Mouse (Mus musculus): Measurements from ENCODE around the gene Gm20388. TPM values are rescaled to one million over a fixed set of nuclear protein-coding genes. Genes with fewer than 3 reads are reported as not detected.

Gm20388 gene
- polyA plus RNA-seq, 1 experiment from 2014 or later, result not detected

DNA sequence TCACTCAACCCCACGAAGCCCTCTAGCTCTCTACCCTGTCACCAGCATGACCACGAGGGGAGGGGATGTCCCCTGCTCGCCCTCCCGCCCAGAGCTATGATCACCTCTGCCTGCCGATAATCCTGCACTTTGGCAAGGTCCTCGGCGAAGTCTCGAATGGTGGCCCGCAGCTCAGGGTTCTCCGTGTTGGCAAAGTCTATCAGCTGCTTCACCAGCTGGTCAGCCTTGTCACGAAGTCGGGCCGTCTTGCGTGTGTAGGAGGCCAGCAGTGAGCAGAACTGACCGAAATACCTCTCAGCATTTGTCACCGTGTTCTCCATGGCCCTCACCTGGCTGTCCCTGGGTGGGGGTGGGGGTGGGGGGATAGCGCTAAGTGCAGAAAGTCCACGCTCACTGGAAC lies 264.0 kb downstream of the Gm20388 start:
- H3K9me3 ChIP-seq, result no peaks in the 10 kb centered on the region
- H3K9ac ChIP-seq, result no peak overlapping the region
- H3K4me1 ChIP-seq, result peaks cover 32% of the 10 kb centered on the region
- H3K4me3 ChIP-seq, result no peak overlapping the region
- no peak overlapping the region for H3K4me2 ChIP-seq
- no peak overlapping the region for H3K27ac ChIP-seq
- no peak for ATAC-seq (ENCODE audit: insufficient number of reproducible peaks, insufficient read depth, low FRiP score, low TSS enrichment, low read depth)
- H3K27me3 ChIP-seq, result peaks cover 46% of the 10 kb centered on the region
- 40% methylated on average over 18 of the region's 18 CpGs for WGBS
- no peaks in the 10 kb centered on the region for H3K36me3 ChIP-seq

DNA sequence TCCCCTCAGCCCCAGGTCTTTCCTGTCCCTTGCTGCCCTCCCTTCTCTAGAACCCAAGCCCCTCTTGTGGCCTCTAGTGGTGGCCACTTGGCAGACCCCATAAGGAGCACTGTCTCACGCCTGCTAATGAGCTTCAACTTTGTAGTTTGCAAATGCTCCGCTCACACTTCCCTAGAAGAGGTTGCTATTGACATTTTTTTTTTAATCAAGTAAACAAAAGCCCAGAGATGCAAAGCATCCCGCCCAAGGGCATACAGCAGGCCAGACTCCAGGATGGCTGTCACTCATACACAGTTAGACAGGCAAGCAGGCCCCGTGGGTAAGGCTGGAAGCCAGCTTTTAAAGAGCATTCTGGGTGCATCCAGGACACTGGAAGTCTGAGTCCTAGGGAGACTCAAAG lies 266.0 kb downstream of the Gm20388 start:
- Histone ChIP-seq H3K36me3 (no peaks in the 10 kb centered on the region), H3K9me3 (no peaks in the 10 kb centered on the region), H3K4me3 (no peak overlapping the region), H3K27ac (no peak overlapping the region), H3K4me1 (peaks cover 39% of the 10 kb centered on the region), H3K9ac (0 out of 2 replicates have a peak overlapping the region, but pooled peaks have one; percentile 1), H3K27me3 (peaks cover 45% of the 10 kb centered on the region), H3K4me2 (no peak overlapping the region)
- ATAC-seq (ENCODE audit: insufficient number of reproducible peaks, insufficient read depth, low FRiP score, low TSS enrichment, low read depth), result no peak
- WGBS, result 22% methylated on average over 4 of the region's 4 CpGs

DNA sequence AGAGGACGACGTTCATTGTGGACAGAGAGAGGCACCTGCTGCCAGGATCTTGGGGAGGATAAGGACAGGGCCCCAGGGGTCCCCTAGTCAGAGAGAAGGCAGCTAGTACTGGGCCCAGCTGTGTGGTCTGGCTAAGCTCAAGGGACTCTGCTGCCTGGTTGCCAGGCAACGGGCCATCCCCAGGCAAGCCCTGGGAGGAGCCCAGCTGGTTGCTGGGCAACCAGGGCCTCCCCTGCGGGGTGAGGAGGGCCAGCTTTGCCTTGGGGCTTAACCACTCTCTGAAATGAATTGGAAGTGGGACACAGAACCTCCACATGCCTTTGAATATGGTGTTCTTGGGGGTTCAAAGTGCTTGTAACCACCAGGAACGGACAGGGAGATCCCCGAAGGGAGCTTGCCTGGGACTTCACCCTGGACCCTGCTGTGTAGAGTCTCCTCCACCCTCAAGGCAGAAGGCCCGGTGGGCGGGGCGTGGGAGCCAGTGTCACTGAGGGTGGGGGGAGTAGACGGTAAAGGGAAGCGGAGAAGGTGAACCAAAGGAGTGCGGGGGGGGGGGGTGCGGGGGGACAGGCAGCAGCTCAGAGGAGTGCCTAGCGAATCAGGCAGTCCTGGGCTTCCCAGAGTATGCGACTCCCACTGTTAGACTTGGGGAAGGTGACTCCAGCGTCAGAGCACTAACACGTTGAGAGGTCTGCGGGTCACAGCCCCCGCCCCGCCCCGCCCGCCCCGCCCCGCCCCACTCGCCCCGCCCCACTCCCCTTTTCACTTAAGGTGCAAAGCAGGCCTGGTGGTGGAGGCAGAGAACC lies 266.9 kb downstream of the Gm20388 start, which contains the start of gene Fam92b:
TSS of gene Fam92b (minus strand) at position 149 of the 806 bp plus-strand sequence.
- H3K4me2 ChIP-seq, result peak within 1 kb of the TSS; percentile 52

DNA sequence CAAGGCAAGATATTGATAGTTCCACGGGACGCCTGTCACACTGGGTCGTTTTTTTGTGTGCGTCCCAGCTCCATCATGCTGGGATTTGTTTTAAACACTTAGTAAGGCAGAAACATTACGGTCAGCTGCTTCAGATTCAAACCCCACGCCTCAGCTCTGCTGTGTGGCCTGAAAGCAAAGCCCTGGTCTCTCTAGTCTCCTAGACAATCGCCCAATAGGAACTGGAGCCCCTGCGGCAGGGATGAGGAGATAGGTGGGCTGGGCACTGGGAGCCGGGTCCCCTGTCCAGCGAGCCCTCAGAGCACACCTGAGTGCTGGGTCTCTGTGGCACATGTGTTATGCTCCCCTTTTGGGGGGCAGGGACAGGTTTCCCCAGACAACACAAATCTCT lies 267.5 kb downstream of the Gm20388 start:
- Histone ChIP-seq H3K4me3 (0 out of 2 replicates have a peak overlapping the region, but pooled peaks have one; percentile 10), H3K4me2 (peak overlapping the region; percentile 52)
- WGBS, result 6% methylated on average over 10 of the region's 10 CpGs

More for the DNA sequence above, 266.9 kb downstream of the Gm20388 start, which contains the start of gene Fam92b:
- Histone ChIP-seq H3K4me1 (peaks cover 39% of the 10 kb centered on the region), H3K36me3 (no peaks in the 10 kb centered on the region), H3K27me3 (peaks cover 45% of the 10 kb centered on the region), H3K4me3 (peak within 1 kb of the TSS; percentile 10; the same call in 1 of the 2 replicates), H3K27ac (0 out of 2 replicates have a peak within 1 kb of the TSS, but pooled peaks have one; percentile 3), H3K9ac (peak within 1 kb of the TSS; percentile 51; the same call in 1 of the 2 replicates), H3K9me3 (no peaks in the 10 kb centered on the region)
- peak; percentile 48 for ATAC-seq (ENCODE audit: insufficient number of reproducible peaks, insufficient read depth, low FRiP score, low TSS enrichment, low read depth)
- WGBS, result 0% methylated on average over 24 of the region's 26 CpGs

DNA sequence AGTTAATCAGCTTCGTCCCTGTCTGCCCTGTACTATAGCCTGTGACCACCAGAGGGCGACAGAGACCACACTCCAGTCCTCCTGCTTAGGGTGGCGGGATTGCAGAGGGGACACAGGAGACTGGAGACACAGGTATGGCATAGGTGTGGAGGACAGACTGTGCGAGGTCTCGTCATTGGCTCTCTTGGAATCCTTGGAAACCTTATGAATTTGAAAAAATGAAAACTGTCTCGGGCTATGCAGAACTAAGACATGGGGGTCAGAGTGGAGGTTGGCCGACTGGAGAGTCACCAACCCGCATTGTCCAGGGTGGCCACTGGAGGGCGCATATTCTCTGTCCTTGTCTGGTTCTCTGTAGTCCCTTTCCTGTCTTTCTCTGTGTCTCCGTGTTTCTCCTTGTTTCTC lies 268.4 kb downstream of the Gm20388 start:
- 0 out of 2 replicates have a peak, but pooled peaks have one; percentile 17 for ATAC-seq (ENCODE audit: insufficient number of reproducible peaks, insufficient read depth, low FRiP score, low TSS enrichment, low read depth)
- H3K9ac ChIP-seq, result no peak overlapping the region
- H3K9me3 ChIP-seq, result no peaks in the 10 kb centered on the region
- peak overlapping the region; percentile 27 for H3K4me3 ChIP-seq
- peaks cover 40% of the 10 kb centered on the region for H3K4me1 ChIP-seq
- H3K27ac ChIP-seq, result peak overlapping the region; percentile 51; the same call in 1 of the 2 replicates
- H3K4me2 ChIP-seq, result peak overlapping the region; percentile 57
- H3K36me3 ChIP-seq, result no peaks in the 10 kb centered on the region
- peaks cover 44% of the 10 kb centered on the region for H3K27me3 ChIP-seq
- WGBS, result 0% methylated on average over 10 of the region's 10 CpGs

More for the DNA sequence above, 267.5 kb downstream of the Gm20388 start:
- Histone ChIP-seq H3K9ac (peak overlapping the region; percentile 51; the same call in 1 of the 2 replicates), H3K9me3 (no peaks in the 10 kb centered on the region), H3K27me3 (peaks cover 45% of the 10 kb centered on the region), H3K4me1 (peaks cover 39% of the 10 kb centered on the region), H3K27ac (no peak overlapping the region), H3K36me3 (no peaks in the 10 kb centered on the region)
- ATAC-seq (ENCODE audit: insufficient number of reproducible peaks, insufficient read depth, low FRiP score, low TSS enrichment, low read depth), result no peak

DNA sequence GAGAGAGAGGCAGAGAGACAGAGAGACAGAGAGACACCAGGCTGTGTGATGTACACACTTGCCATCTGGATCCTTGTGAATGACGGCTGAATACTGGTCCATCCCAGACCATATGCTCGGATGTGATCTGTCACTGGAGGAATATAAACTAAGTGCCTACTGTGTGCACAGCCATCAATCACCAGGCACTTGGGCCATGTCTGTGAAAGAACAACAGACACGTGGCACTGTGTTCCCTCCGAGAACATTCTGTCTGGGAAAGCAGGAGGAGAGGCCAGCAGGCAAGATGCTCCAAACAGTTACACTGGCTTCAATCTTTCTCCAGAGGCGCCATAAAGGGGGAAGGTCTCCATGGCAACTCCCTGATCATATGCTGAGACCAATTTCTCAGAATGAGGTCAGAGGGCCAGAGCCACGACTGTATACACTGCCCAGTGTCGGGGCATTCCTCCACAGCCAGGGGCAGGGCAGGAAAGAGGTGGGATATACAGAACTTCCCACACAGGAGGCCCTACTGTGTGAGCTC lies 269.9 kb downstream of the Gm20388 start:
- ATAC-seq (ENCODE audit: insufficient number of reproducible peaks, insufficient read depth, low FRiP score, low TSS enrichment, low read depth), result no peak
- WGBS, result 42% methylated on average over 7 of the region's 7 CpGs
- H3K4me1 ChIP-seq, result peaks cover 54% of the 10 kb centered on the region
- H3K4me2 ChIP-seq, result no peak overlapping the region
- H3K27me3 ChIP-seq, result peaks cover 29% of the 10 kb centered on the region
- H3K4me3 ChIP-seq, result no peak overlapping the region
- H3K9ac ChIP-seq, result no peak overlapping the region
- no peak overlapping the region for H3K27ac ChIP-seq
- no peaks in the 10 kb centered on the region for H3K36me3 ChIP-seq
- no peaks in the 10 kb centered on the region for H3K9me3 ChIP-seq

DNA sequence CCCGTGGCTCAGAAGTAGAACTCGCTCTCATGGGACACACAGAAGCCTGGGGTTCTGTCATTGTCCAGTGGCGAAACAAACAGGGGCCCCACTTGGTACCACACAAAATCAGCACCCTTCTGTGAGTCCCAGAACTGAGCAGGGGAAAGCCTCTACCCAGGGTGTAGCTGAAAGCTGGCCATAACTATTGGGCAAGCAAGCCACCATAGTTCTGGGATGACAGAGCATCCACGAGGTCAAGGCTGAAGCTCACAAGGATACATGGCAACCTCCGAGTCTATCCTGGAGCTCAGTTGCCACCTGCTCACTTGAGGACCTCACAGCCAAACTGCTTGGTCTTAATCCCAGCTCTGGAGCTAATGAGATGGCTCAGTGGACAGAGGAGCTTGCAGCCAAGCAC lies 270.6 kb downstream of the Gm20388 start:
- H3K36me3 ChIP-seq, result no peaks in the 10 kb centered on the region
- peaks cover 21% of the 10 kb centered on the region for H3K27me3 ChIP-seq
- H3K4me3 ChIP-seq, result no peak overlapping the region
- no peak overlapping the region for H3K4me2 ChIP-seq
- H3K9ac ChIP-seq, result no peak overlapping the region
- no peaks in the 10 kb centered on the region for H3K9me3 ChIP-seq
- peaks cover 62% of the 10 kb centered on the region for H3K4me1 ChIP-seq
- 86% methylated on average over 5 of the region's 5 CpGs for WGBS
- ATAC-seq (ENCODE audit: insufficient number of reproducible peaks, insufficient read depth, low FRiP score, low TSS enrichment, low read depth), result no peak
- H3K27ac ChIP-seq, result no peak overlapping the region

DNA sequence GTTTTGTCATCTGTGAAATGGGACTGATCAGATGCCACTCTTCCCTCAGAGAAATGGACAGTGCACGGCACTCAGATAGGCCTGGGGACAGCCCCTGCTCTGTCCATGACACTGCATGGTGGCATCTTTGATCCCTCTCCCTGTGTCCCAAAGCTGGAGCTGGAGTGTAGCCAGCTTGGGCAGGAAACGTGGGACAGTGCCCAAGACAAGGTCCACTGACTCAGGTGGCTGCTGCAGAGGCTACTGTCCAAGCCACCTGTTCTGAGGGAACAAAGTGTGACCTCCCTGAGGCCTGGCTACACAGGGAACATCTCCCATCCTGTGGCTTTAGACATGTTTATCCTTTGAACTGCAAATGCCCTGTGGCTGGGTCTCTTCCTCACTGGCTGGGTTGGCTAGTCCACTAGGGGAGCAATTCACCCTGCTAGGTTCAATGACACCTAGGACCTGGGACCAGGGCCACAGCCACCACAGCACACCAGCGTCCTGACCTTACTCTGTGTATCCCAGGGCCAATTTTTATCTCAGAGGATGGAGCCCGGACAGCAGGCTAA lies 271.3 kb downstream of the Gm20388 start:
- no peaks in the 10 kb centered on the region for H3K9me3 ChIP-seq
- no peak overlapping the region for H3K9ac ChIP-seq
- H3K4me3 ChIP-seq, result no peak overlapping the region
- no peaks in the 10 kb centered on the region for H3K36me3 ChIP-seq
- H3K27me3 ChIP-seq, result peaks cover 15% of the 10 kb centered on the region
- WGBS, result 78% methylated on average over 4 of the region's 4 CpGs
- H3K27ac ChIP-seq, result no peak overlapping the region
- ATAC-seq (ENCODE audit: insufficient number of reproducible peaks, insufficient read depth, low FRiP score, low TSS enrichment, low read depth), result no peak
- peaks cover 61% of the 10 kb centered on the region for H3K4me1 ChIP-seq
- H3K4me2 ChIP-seq, result no peak overlapping the region

DNA sequence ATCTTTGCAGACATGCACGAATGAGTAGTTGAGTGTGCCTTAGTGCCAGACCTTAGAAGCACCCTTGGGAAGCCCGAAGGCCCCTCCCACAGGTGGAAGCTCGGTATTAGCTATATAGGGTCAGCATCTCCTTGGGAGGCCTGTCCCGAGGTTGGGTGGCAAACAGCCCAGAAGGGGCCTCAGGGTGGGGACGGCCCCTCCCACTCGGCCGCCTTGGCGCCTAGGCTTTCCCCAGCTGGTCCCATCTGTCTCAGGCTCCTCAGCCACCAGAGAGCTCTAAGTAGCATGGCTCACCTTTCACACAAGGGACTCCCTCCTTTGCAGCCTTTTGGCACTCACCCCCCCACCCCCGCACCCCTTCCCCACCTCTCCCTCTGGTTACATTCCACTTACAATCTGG lies 273.7 kb downstream of the Gm20388 start:
- Histone ChIP-seq H3K9me3 (no peaks in the 10 kb centered on the region), H3K36me3 (no peaks in the 10 kb centered on the region), H3K4me1 (peaks cover 38% of the 10 kb centered on the region), H3K4me3 (no peak overlapping the region), H3K9ac (0 out of 2 replicates have a peak overlapping the region, but pooled peaks have one; percentile 32), H3K27me3 (no peaks in the 10 kb centered on the region), H3K4me2 (no peak overlapping the region), H3K27ac (peak overlapping the region; percentile 9; the same call in 1 of the 2 replicates)
- WGBS, result 19% methylated on average over 9 of the region's 9 CpGs
- no peak for ATAC-seq (ENCODE audit: insufficient number of reproducible peaks, insufficient read depth, low FRiP score, low TSS enrichment, low read depth)

DNA sequence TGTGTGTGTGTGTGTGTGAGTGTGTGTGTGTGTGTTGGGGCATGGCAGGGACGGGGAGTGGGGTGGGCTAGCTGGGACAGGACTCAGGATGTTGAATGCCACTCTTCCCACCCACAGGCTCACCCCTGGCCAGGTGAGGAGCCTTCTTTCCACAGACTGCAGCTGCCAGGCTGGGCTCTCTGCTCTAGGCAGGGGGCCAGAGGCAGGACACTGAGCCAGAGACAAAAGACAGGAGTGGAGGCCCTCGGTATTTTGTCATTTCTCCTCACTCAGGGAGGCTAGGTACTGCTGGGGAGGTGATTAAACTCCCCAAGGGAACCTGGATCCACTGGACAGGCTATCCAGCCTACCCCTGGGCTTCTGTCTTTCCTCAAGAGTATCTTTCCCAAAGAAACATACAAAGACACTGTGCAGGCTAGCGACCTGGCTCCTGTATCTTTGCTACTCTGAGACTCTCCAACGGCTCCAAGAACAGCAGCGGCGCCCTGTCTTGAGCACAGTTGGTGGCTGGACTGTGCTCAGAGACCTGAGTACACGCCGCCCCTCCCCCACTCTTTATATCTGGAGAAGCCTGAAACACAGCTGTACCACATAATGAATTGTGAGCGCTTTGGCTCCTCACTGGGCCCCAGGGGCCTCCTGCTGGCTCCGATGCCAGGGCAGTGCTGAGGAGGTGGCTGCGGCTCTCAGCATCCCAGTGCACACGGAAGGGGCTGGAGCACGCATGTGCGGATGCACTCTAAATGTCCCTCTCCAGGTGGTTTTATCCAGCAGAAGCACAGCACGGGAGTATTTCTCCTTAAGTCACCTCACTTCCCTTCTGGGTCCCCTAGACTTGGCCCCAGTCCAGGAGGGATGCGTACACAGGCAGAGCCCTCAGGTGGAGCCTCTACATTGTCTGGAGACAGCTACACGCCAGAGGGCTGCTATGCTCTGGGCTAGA lies 274.5 kb downstream of the Gm20388 start:
- Histone ChIP-seq H3K9ac (peak overlapping the region; percentile 49), H3K4me3 (no peak overlapping the region), H3K4me2 (peak overlapping the region; percentile 33), H3K9me3 (no peaks in the 10 kb centered on the region), H3K27me3 (no peaks in the 10 kb centered on the region), H3K36me3 (no peaks in the 10 kb centered on the region), H3K27ac (peak overlapping the region; percentile 80), H3K4me1 (peaks cover 37% of the 10 kb centered on the region)
- peak; percentile 29; the same call in 1 of the 2 replicates for ATAC-seq (ENCODE audit: insufficient number of reproducible peaks, insufficient read depth, low FRiP score, low TSS enrichment, low read depth)
- WGBS, result 16% methylated on average over 17 of the region's 17 CpGs

DNA sequence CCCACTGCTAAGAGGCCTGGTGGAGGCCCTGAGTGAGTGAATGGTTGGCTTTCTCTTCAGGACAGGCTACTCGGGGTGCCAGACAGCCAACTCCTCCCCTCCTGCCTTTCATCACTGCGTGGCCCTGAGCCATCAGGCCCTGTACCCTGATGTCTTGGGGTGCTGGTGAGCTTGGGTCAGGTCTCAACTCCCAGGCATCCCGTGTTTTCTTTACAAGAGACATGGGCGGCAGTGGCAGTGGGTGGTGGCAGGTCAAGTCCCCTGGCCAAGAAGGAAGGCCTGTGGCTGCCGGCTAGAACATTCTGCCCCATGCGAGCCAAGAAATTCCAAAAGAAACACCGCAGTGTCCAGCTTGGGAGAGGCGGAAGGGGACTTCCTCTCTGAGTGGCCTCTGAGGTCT lies 275.8 kb downstream of the Gm20388 start:
- ATAC-seq (ENCODE audit: insufficient number of reproducible peaks, insufficient read depth, low FRiP score, low TSS enrichment, low read depth), result no peak
- Histone ChIP-seq H3K9me3 (no peaks in the 10 kb centered on the region), H3K9ac (no peak overlapping the region; the same call in 1 of the 2 replicates), H3K4me2 (no peak overlapping the region), H3K4me3 (no peak overlapping the region), H3K4me1 (peaks cover 44% of the 10 kb centered on the region), H3K36me3 (no peaks in the 10 kb centered on the region), H3K27ac (no peak overlapping the region), H3K27me3 (no peaks in the 10 kb centered on the region)
- WGBS, result 74% methylated on average over 8 of the region's 8 CpGs
